Mouse (Mus musculus): ENCODE data around the gene Gjc1. TPM values are rescaled to one million over a fixed set of nuclear protein-coding genes. Genes with fewer than 3 reads are reported as not detected.
A peak's percentile ranks its signal among the peaks of the same experiment; 100 is the strongest.

The Gjc1 gene
- polyA plus RNA-seq, 1 experiment from 2014 or later, result 32.8 TPM

DNA sequence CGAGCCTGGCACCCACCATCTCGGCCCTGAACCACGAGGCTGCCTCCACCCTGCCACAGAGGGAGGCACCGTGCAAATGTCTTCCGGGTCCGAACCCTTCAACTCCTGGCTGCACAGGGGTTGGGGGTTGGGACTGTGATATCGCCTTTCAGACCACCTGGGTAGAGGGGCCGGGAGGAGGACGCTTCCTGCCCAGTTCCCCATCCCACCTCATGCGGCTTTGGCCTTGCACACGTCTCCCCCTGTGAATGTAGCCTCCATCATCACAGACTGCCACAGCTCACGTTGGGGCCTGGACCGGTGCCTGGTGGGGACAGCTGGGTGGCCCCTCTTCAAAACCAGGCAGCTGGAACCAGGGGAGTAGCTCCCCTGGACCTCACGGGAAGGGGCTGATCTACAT is 41.3 kb downstream of the Gjc1 start:
- Histone ChIP-seq H3K36me3 (peaks cover 10% of the 10 kb centered on the region), H3K27me3 (no peaks in the 10 kb centered on the region), H3K4me1 (replicated peaks) (peaks cover 31% of the 10 kb centered on the region), H3K27ac (replicated peaks) (peak overlapping the region; percentile 32; the same call in 1 of the 2 replicates), H3K4me2 (peak overlapping the region; percentile 45), H3K9ac (peak overlapping the region; percentile 34; the same call in 1 of the 2 replicates), H3K4me3 (no peak overlapping the region), H3K9me3 (no peaks in the 10 kb centered on the region)
- ATAC-seq (ENCODE audit: low FRiP score, low read depth), result no peak
- 35% methylated on average over 14 of the region's 14 CpGs for WGBS

DNA sequence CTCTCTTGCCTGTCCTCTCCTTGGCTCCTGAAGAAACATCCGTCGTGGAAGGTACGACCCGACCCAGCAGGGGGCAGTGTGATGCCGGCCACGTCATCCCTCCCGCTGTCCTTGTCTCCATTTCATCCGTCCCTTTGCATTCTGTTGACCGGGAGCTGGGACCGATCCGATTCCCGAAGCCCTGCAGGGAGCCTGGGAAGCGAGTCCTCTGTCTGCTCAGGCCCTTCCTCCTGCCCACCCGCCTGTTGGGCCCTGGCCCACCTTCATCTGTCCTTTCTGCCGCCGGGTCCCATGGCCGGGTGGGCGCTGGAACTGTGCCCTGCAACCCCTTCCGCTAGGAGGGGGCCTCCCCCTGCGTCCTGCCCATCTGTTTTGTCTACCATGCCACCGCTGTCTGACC is 41.9 kb downstream of the Gjc1 start:
- Histone ChIP-seq H3K4me3 (peak overlapping the region; percentile 7), H3K9me3 (no peaks in the 10 kb centered on the region), H3K4me1 (replicated peaks) (peaks cover 36% of the 10 kb centered on the region), H3K27me3 (no peaks in the 10 kb centered on the region), H3K9ac (peak overlapping the region; percentile 34), H3K36me3 (peaks cover 10% of the 10 kb centered on the region), H3K27ac (replicated peaks) (peak overlapping the region; percentile 32), H3K4me2 (peak overlapping the region; percentile 45)
- ATAC-seq (ENCODE audit: low FRiP score, low read depth), result no peak
- 26% methylated on average over 21 of the region's 21 CpGs for WGBS

GRCm38 (mm10) chr11:102774621-102775141 is 44.8 kb downstream of the Gjc1 start:
- Histone ChIP-seq H3K4me1 (replicated peaks) (peaks cover 61% of the 10 kb centered on the region), H3K27me3 (no peaks in the 10 kb centered on the region), H3K36me3 (peaks cover 10% of the 10 kb centered on the region), H3K4me2 (peak overlapping the region; percentile 98), H3K4me3 (peak overlapping the region; percentile 49), H3K9ac (peak overlapping the region; percentile 74), H3K9me3 (no peaks in the 10 kb centered on the region), H3K27ac (replicated peaks) (peak overlapping the region; percentile 96)
- under 1% methylated on average over 25 of the region's 25 CpGs for WGBS
- peak; percentile 84 for ATAC-seq (ENCODE audit: low FRiP score, low read depth)

- H3K4me1 ChIP-seq (replicated peaks), result peaks cover 61% of the 10 kb centered on the region
- peak; percentile 32 for ATAC-seq (ENCODE audit: low FRiP score, low read depth)
- under 1% methylated on average over 46 of the region's 46 CpGs for WGBS
These were observed 45.5 kb downstream of the Gjc1 start for GRCm38 (mm10) chr11:102773713-102774611.

GRCm38 (mm10) chr11:102772771-102773700 is 46.5 kb downstream of the Gjc1 start:
- no peak overlapping the region for H3K9ac ChIP-seq
- no peak for ATAC-seq (ENCODE audit: low FRiP score, low read depth)

More at GRCm38 (mm10) chr11:102773713-102774611, 45.5 kb downstream of the Gjc1 start:
- Histone ChIP-seq H3K36me3 (peaks cover 10% of the 10 kb centered on the region), H3K27ac (replicated peaks) (peak overlapping the region; percentile 96), H3K4me2 (peak overlapping the region; percentile 98), H3K9me3 (no peaks in the 10 kb centered on the region), H3K9ac (peak overlapping the region; percentile 74), H3K27me3 (no peaks in the 10 kb centered on the region), H3K4me3 (peak overlapping the region; percentile 49)

GRCm38 (mm10) chr11:102771916-102772714 is 47.4 kb downstream of the Gjc1 start:
- no peak overlapping the region for H3K9ac ChIP-seq
- H3K4me1 ChIP-seq (replicated peaks), result peaks cover 53% of the 10 kb centered on the region
- no peak overlapping the region for H3K4me2 ChIP-seq
- WGBS, result 25% methylated on average over 16 of the region's 16 CpGs
- H3K36me3 ChIP-seq, result peaks cover 10% of the 10 kb centered on the region
- no peaks in the 10 kb centered on the region for H3K27me3 ChIP-seq
- H3K4me3 ChIP-seq, result no peak overlapping the region
- H3K9me3 ChIP-seq, result no peaks in the 10 kb centered on the region
- ATAC-seq (ENCODE audit: low FRiP score, low read depth), result no peak
- H3K27ac ChIP-seq (replicated peaks), result 0 out of 2 replicates have a peak overlapping the region, but pooled peaks have one; percentile 96

More at GRCm38 (mm10) chr11:102772771-102773700, 46.5 kb downstream of the Gjc1 start:
- peaks cover 10% of the 10 kb centered on the region for H3K36me3 ChIP-seq
- H3K9me3 ChIP-seq, result no peaks in the 10 kb centered on the region
- H3K4me3 ChIP-seq, result no peak overlapping the region
- H3K4me1 ChIP-seq (replicated peaks), result peaks cover 58% of the 10 kb centered on the region
- peak overlapping the region; percentile 96 for H3K27ac ChIP-seq (replicated peaks)
- no peak overlapping the region for H3K4me2 ChIP-seq
- 62% methylated on average over 18 of the region's 18 CpGs for WGBS
- H3K27me3 ChIP-seq, result no peaks in the 10 kb centered on the region

DNA sequence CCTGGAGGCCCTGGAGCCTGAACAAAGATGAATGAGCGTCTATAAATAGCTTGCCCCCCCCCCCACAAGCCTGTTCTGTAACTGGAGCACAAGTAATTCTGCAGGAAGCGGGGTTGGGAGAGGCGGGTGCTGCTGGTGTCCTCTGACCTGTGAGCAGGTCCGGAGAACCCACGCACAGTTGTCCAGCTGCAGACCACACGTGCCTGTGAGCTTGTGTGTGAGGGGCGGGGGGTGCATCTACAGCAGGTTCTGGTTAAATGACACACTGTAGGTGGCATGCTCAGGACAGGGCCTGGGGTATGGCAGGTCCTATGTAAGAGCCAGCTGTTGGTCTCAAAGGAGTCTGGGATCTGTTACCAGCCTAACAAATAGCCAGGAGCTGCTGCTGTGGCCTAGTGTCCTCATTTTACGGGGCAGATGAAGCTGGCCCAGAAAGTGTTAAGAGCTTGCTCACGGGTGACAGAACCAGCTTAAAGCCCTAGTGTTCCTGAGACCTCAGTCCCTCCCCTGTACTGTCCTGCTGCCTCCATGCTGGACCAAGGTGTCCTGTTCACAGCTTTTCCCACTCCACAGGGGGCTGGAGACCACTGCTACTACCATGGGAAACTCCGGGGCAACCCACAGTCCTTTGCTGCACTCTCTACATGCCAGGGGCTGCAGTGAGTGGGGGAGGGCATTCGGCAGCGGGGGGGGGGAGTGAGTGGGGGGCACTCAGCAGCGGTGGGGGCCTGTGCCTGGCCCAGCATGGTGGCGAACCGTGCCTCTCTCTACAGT is 48.7 kb downstream of the Gjc1 start:
- peaks cover 53% of the 10 kb centered on the region for H3K4me1 ChIP-seq (replicated peaks)
- no peak overlapping the region for H3K9ac ChIP-seq

DNA sequence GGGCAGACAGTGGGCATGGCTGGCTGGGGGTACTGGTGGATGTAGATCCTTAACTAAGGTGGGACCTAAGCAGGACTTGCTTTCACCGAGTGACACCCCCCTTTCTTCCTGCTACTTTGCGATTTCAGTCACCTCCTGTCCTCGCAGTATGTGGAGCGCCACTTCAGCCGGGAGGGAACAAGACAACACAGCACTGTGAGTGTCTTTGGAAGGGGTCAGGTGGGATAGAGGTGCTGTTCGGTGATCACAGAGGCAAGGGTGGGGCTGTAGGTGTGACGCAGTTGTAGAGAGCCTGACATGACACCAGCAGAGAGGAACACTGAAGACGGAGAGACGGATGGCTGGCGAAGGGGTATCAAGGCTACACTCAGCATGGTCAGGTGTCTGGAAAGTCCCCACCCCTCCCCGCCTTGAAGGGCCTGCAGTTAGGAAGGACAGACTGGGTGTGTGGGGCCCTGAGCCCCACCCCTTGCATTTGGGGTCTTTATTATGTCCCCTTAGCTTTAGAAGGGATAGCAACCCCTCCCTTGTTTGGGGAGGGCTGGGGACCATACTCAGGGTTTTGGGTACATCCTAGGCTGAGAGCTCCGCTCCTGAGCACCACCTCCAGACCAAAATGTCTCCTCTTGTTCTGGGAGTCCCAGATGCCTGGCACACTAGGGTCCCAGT is 49.4 kb downstream of the Gjc1 start:
- Histone ChIP-seq H3K4me3 (no peak overlapping the region), H3K4me2 (no peak overlapping the region), H3K9ac (no peak overlapping the region), H3K27me3 (no peaks in the 10 kb centered on the region), H3K9me3 (no peaks in the 10 kb centered on the region), H3K4me1 (replicated peaks) (peaks cover 46% of the 10 kb centered on the region), H3K36me3 (no peaks in the 10 kb centered on the region), H3K27ac (replicated peaks) (no peak overlapping the region)
- ATAC-seq (ENCODE audit: low FRiP score, low read depth), result no peak
- 87% methylated on average over 12 of the region's 12 CpGs for WGBS

More for the DNA sequence above, 48.7 kb downstream of the Gjc1 start:
- ATAC-seq (ENCODE audit: low FRiP score, low read depth), result no peak
- Histone ChIP-seq H3K36me3 (no peaks in the 10 kb centered on the region), H3K27ac (replicated peaks) (no peak overlapping the region), H3K27me3 (no peaks in the 10 kb centered on the region), H3K4me2 (no peak overlapping the region), H3K9me3 (no peaks in the 10 kb centered on the region), H3K4me3 (no peak overlapping the region)
- 47% methylated on average over 15 of the region's 15 CpGs for WGBS

GRCm38 (mm10) chr11:102769141-102769540 is 50.4 kb downstream of the Gjc1 start:
- Histone ChIP-seq H3K4me2 (no peak overlapping the region), H3K4me1 (replicated peaks) (peaks cover 38% of the 10 kb centered on the region), H3K4me3 (no peak overlapping the region), H3K27me3 (no peaks in the 10 kb centered on the region), H3K27ac (replicated peaks) (no peak overlapping the region), H3K36me3 (no peaks in the 10 kb centered on the region), H3K9ac (no peak overlapping the region), H3K9me3 (no peaks in the 10 kb centered on the region)
- no peak for ATAC-seq (ENCODE audit: low FRiP score, low read depth)
- 82% methylated on average over 6 of the region's 6 CpGs for WGBS

GRCm38 (mm10) chr11:102767055-102767670 is 52.3 kb downstream of the Gjc1 start:
- WGBS, result 70% methylated on average over 6 of the region's 6 CpGs
- Histone ChIP-seq H3K27ac (replicated peaks) (no peak overlapping the region), H3K27me3 (no peaks in the 10 kb centered on the region), H3K9me3 (no peaks in the 10 kb centered on the region), H3K4me2 (no peak overlapping the region), H3K9ac (no peak overlapping the region), H3K4me1 (replicated peaks) (peaks cover 34% of the 10 kb centered on the region), H3K4me3 (no peak overlapping the region), H3K36me3 (no peaks in the 10 kb centered on the region)
- ATAC-seq (ENCODE audit: low FRiP score, low read depth), result no peak

Measured in hindbrain, embryonic 15.5 days (tissue).